Mouse (Mus musculus) erythroblast, embryonic 14.5 days (primary cell): ENCODE data around the gene Gm38392.

Experiments
- GATA1 ChIP-seq: IDR thresholded peaks from 2 replicates; pipeline ENCODE4 v1.6.1; 2012; ENCODE audit warnings: low read length, inconsistent platforms, mixed read lengths
- TAL1 ChIP-seq: IDR thresholded peaks from 3 replicates; pipeline ENCODE4 v1.6.1; 2012; ENCODE audit warnings: low read length, inconsistent platforms, mixed read lengths

GRCm38 (mm10) chr3:88328956-88329355 is 41.9 kb upstream of the Gm38392 start:
- no peak for TF ChIP-seq TAL1
- TF ChIP-seq GATA1: no peak
